Mouse (Mus musculus): ENCODE results near the gene Gxylt1. TPM values are rescaled to one million over a fixed set of nuclear protein-coding genes. Genes with fewer than 3 reads are reported as not detected.
"Not testable (repeated sequence)": the region's sequence is repeated elsewhere in the genome, so short reads cannot be mapped to it uniquely, and the experiment has no call there.

Gxylt1 gene
- 10.3 and 11.5 TPM in 2 replicates for polyA plus RNA-seq (2015; fragmentation: Nextera tagmentation; extraction: Ambion mirVana)

DNA sequence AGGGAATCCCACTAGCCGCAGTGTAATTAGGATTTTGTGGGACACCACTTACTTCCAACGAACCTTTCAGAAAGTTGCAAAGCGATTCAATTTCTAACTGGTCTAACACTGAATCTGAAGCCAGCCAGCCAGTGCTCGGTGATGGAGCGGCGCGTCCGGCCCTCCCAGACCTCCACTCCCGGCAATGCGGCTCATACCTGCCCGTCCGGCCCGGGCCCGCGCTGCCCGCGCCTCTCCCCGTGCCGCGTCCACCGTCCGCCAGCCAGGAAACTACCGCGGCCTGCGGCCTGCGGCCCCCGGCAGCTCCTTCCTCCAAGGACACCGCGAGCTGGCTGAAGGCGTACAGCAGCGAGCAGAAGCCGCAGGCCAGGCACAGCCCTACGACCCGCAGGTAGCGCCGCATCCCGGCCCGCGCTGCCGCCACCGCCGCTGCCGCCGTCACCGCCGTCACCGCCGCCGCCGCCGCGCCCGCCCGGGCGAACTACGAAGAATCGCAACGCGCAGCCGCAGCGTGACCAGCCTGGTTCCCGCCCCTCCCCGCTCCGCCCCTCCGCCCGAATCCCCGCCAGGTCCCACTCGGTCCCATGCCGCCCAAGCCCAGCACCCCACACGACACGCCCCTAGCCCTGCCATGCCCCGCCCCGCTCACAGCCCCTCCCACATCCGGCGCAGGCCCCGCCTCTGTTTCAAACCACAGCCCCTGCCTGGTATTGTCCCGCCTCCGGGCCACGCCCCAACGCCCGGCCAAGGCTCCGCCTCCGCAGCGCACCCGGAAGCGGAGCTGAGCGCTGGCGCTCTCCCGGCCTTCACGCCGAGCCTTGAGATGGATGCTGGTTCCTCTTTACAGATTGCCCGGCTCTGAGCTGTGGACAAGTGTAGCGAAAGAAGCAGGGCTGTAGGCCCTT, at the start of gene Gxylt1:
Gxylt1 (minus strand) TSS at position 501 of the 905 bp plus-strand sequence.
- peak; percentile 99 for ATAC-seq (ENCODE audit: insufficient read depth, low FRiP score)
- peak within 1 kb of the TSS; percentile 87 for H3K9ac ChIP-seq (ENCODE audit: low read length)
- H3K4me1 ChIP-seq (ENCODE audit: control insufficient read depth, insufficient read depth, low read length) = peaks cover 27% of the 10 kb centered on the region
- under 1% methylated on average over 92 of the region's 93 CpGs for WGBS
- H3K27me3 ChIP-seq (ENCODE audit: control insufficient read depth, insufficient read depth, low read length) = no peaks in the 10 kb centered on the region
- H3K27ac ChIP-seq (ENCODE audit: low read length) = peak within 1 kb of the TSS; percentile 89
- no peaks in the 10 kb centered on the region for H3K36me3 ChIP-seq (ENCODE audit: control insufficient read depth, insufficient read depth, low read length)
- H3K4me3 ChIP-seq (replicated peaks; ENCODE audit: low read length) = peak within 1 kb of the TSS; percentile 76
- peak within 1 kb of the TSS; percentile 88 for H3K4me2 ChIP-seq (ENCODE audit: low read depth, low read length)
- H3K9me3 ChIP-seq (replicated peaks; ENCODE audit: control insufficient read depth, low read length) = no peaks in the 10 kb centered on the region

DNA sequence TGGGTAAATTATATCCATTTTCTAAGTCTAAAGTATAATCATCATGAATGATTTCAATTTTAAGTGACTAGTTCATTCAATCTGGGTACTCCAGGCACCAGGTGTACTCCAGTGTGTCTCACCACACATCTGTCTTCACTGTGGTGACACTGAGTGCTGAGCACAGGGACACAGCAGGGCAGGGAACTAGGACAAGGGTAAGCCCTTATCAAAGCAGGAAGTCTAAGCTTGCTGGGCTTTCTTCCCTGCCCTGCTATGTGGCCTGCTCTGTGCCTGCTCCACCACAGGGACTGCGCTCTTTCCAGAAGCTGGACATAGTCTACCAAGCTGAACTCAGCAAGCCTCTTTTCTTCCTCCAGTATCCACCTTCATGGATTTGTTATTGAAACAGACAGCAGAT, 43.8 kb upstream of the Gxylt1 start:
- Histone ChIP-seq H3K9me3 (replicated peaks; ENCODE audit: control insufficient read depth, low read length) (no peaks in the 10 kb centered on the region), H3K4me3 (replicated peaks; ENCODE audit: low read length) (no peak overlapping the region), H3K27me3 (ENCODE audit: control insufficient read depth, insufficient read depth, low read length) (no peaks in the 10 kb centered on the region), H3K4me1 (ENCODE audit: control insufficient read depth, insufficient read depth, low read length) (peaks cover 2% of the 10 kb centered on the region), H3K36me3 (ENCODE audit: control insufficient read depth, insufficient read depth, low read length) (no peaks in the 10 kb centered on the region), H3K27ac (ENCODE audit: low read length) (0 out of 2 replicates have a peak overlapping the region, but pooled peaks have one; percentile 26), H3K9ac (ENCODE audit: low read length) (no peak overlapping the region), H3K4me2 (ENCODE audit: low read depth, low read length) (no peak overlapping the region)
- WGBS = 86% methylated on average over 1 of the region's 1 CpGs
- peak; percentile 86; the same call in 1 of the 2 replicates for ATAC-seq (ENCODE audit: insufficient read depth, low FRiP score)

DNA sequence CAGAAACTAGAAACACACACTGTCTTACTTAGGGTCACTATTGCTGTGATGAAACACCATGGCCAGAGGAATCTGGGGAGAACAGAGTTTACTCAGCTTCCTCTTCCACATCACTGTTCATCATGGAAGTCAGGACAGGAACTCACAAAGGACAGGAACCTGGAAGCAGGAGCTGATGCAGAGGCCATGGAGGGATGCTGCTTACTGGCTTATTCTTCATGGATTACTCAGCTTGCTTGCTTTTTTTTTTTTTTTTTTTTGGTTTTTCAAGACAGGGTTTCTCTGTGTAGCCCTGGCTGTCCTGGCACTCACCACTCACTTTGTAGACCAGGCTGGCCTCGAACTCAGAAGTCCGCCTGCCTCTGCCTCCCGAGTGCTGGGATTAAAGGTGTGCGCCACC, 35.3 kb upstream of the Gxylt1 start:
- ATAC-seq (ENCODE audit: insufficient read depth, low FRiP score); H3K27me3 ChIP-seq (ENCODE audit: control insufficient read depth, insufficient read depth, low read length); H3K4me2 ChIP-seq (ENCODE audit: low read depth, low read length); H3K36me3 ChIP-seq (ENCODE audit: control insufficient read depth, insufficient read depth, low read length); H3K9ac ChIP-seq (ENCODE audit: low read length); H3K4me1 ChIP-seq (ENCODE audit: control insufficient read depth, insufficient read depth, low read length); H3K9me3 ChIP-seq (replicated peaks; ENCODE audit: control insufficient read depth, low read length); H3K27ac ChIP-seq (ENCODE audit: low read length); H3K4me3 ChIP-seq (replicated peaks; ENCODE audit: low read length): not testable (repeated sequence)
- 97% methylated on average over 4 of the region's 4 CpGs for WGBS

DNA sequence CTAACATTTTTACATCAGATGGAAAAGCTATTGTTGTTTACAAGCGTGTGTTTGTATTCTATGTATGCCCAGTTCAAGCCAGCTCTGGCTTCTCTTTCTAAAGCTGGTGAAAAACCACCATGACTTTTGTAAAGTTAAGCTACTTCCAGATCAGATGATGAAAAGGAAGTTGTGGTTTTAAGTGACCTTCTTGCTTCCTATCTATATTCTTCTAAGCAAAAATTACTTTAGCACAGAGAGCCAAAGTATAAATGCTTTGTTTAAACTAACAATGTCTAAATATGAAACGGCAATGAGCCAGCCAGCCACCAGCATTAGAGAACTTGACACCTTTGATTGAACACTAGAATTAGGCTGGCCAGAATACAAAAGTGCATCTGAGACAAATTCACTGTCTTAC, 23.2 kb upstream of the Gxylt1 start:
- Histone ChIP-seq H3K36me3 (ENCODE audit: control insufficient read depth, insufficient read depth, low read length) (no peaks in the 10 kb centered on the region), H3K4me3 (replicated peaks; ENCODE audit: low read length) (no peak overlapping the region), H3K4me2 (ENCODE audit: low read depth, low read length) (no peak overlapping the region), H3K27ac (ENCODE audit: low read length) (no peak overlapping the region), H3K27me3 (ENCODE audit: control insufficient read depth, insufficient read depth, low read length) (no peaks in the 10 kb centered on the region), H3K9me3 (replicated peaks; ENCODE audit: control insufficient read depth, low read length) (no peaks in the 10 kb centered on the region), H3K9ac (ENCODE audit: low read length) (no peak overlapping the region), H3K4me1 (ENCODE audit: control insufficient read depth, insufficient read depth, low read length) (peaks cover 3% of the 10 kb centered on the region)
- no peak for ATAC-seq (ENCODE audit: insufficient read depth, low FRiP score)
- WGBS = 52% methylated on average over 2 of the region's 2 CpGs

DNA sequence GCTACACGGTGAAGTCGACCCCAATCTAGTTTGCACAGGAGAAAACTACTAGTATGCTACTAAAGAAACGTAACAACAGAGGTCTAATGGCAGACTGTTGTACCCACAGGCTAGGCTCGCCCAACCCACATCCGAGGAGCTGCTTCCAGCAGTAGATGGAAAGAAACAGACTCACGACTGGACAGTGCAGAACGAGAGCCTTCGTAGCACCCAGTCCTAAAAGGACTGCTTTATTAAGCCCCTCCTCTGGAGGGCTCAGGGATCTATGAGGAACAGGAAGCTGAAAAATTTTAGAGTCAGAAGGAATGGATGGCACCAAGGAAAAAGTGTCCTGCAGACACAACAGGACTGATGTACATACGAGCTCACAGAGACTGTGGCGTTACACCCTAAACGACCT, 19.5 kb upstream of the Gxylt1 start:
- no peak overlapping the region for H3K4me3 ChIP-seq (replicated peaks; ENCODE audit: low read length)
- H3K36me3 ChIP-seq (ENCODE audit: control insufficient read depth, insufficient read depth, low read length) = no peaks in the 10 kb centered on the region
- no peaks in the 10 kb centered on the region for H3K9me3 ChIP-seq (replicated peaks; ENCODE audit: control insufficient read depth, low read length)
- no peaks in the 10 kb centered on the region for H3K27me3 ChIP-seq (ENCODE audit: control insufficient read depth, insufficient read depth, low read length)
- no peak overlapping the region for H3K9ac ChIP-seq (ENCODE audit: low read length)
- no peak overlapping the region for H3K4me2 ChIP-seq (ENCODE audit: low read depth, low read length)
- 55% methylated on average over 11 of the region's 11 CpGs for WGBS
- ATAC-seq (ENCODE audit: insufficient read depth, low FRiP score) = no peak
- no peak overlapping the region for H3K27ac ChIP-seq (ENCODE audit: low read length)
- H3K4me1 ChIP-seq (ENCODE audit: control insufficient read depth, insufficient read depth, low read length) = peaks cover 3% of the 10 kb centered on the region

DNA sequence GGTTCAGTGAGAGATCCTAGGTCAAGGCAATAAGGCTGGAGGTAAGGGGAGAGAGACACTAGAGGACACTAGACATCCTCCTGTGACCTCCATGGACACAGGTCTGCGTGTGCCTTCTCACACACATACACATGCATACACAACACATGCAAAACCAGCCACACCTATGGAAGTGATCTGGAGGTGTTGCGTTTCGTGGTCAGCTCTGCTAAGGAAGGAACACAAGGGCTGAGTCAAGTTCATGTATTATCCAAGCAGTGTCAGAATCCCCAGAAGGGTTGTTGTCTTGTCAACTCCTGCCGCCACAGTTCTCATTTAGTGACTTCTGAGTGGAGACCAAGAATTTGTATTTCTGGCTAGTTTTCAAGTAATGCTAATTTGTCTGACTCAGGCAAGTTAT, 13.3 kb upstream of the Gxylt1 start:
- Histone ChIP-seq H3K27me3 (ENCODE audit: control insufficient read depth, insufficient read depth, low read length) (no peaks in the 10 kb centered on the region), H3K9ac (ENCODE audit: low read length) (no peak overlapping the region), H3K4me3 (replicated peaks; ENCODE audit: low read length) (no peak overlapping the region), H3K4me2 (ENCODE audit: low read depth, low read length) (no peak overlapping the region), H3K4me1 (ENCODE audit: control insufficient read depth, insufficient read depth, low read length) (no peaks in the 10 kb centered on the region), H3K27ac (ENCODE audit: low read length) (no peak overlapping the region), H3K9me3 (replicated peaks; ENCODE audit: control insufficient read depth, low read length) (no peaks in the 10 kb centered on the region), H3K36me3 (ENCODE audit: control insufficient read depth, insufficient read depth, low read length) (peaks cover 2% of the 10 kb centered on the region; the same call in 1 of the 2 replicates)
- WGBS = 93% methylated on average over 4 of the region's 4 CpGs
- no peak for ATAC-seq (ENCODE audit: insufficient read depth, low FRiP score)

DNA sequence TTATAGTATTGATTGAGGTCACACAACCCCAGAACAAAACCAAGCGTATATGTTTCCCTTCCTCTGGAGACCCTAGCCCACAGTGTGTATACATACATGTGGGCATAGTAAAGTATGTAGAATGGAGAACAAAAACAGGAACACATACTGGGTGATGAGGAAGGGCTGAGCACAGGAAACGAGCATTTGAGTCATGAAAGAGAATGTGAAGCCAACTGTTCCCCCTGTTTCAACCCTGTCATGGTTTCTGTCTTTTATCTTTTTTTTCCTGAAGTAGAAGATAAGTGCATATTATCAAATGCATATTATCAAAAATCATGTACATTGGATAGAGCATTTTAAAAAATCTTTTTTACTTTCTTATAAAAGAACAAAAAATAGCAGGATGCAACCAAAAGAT, 12.6 kb upstream of the Gxylt1 start:
- H3K36me3 ChIP-seq (ENCODE audit: control insufficient read depth, insufficient read depth, low read length) = peaks cover 4% of the 10 kb centered on the region; the same call in 1 of the 2 replicates
- H3K27me3 ChIP-seq (ENCODE audit: control insufficient read depth, insufficient read depth, low read length) = no peaks in the 10 kb centered on the region
- H3K4me3 ChIP-seq (replicated peaks; ENCODE audit: low read length) = no peak overlapping the region
- no peak overlapping the region for H3K27ac ChIP-seq (ENCODE audit: low read length)
- H3K4me1 ChIP-seq (ENCODE audit: control insufficient read depth, insufficient read depth, low read length) = no peaks in the 10 kb centered on the region
- H3K9me3 ChIP-seq (replicated peaks; ENCODE audit: control insufficient read depth, low read length) = no peaks in the 10 kb centered on the region
- H3K4me2 ChIP-seq (ENCODE audit: low read depth, low read length) = no peak overlapping the region
- no peak for ATAC-seq (ENCODE audit: insufficient read depth, low FRiP score)
- no peak overlapping the region for H3K9ac ChIP-seq (ENCODE audit: low read length)
- 67% methylated on average over 2 of the region's 2 CpGs for WGBS

DNA sequence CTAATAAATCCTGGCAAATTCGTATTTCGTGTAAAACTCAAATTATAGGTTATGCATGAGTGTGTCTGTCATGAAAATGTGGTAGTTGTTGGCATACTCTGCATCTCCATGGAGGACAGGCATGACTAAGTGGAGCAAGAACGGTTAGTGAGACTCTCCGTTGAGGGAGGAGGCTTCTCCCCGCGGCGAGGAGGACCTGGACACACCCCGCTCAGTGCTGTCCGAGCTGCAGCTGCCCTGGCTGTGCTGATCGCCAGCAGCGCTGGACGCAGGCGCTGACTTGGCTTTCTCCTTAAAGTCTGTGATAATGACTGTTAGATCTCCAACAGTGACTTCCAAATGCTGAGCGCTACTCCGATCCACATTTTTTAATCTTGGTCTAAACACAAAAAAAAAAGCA, 10.3 kb upstream of the Gxylt1 start:
- H3K4me2 ChIP-seq (ENCODE audit: low read depth, low read length) = no peak overlapping the region
- H3K4me3 ChIP-seq (replicated peaks; ENCODE audit: low read length) = no peak overlapping the region
- H3K9ac ChIP-seq (ENCODE audit: low read length) = no peak overlapping the region
- no peaks in the 10 kb centered on the region for H3K4me1 ChIP-seq (ENCODE audit: control insufficient read depth, insufficient read depth, low read length)
- H3K9me3 ChIP-seq (replicated peaks; ENCODE audit: control insufficient read depth, low read length) = no peaks in the 10 kb centered on the region
- no peak for ATAC-seq (ENCODE audit: insufficient read depth, low FRiP score)
- H3K36me3 ChIP-seq (ENCODE audit: control insufficient read depth, insufficient read depth, low read length) = peaks cover 4% of the 10 kb centered on the region; the same call in 1 of the 2 replicates
- 85% methylated on average over 15 of the region's 15 CpGs for WGBS
- no peak overlapping the region for H3K27ac ChIP-seq (ENCODE audit: low read length)
- H3K27me3 ChIP-seq (ENCODE audit: control insufficient read depth, insufficient read depth, low read length) = no peaks in the 10 kb centered on the region

DNA sequence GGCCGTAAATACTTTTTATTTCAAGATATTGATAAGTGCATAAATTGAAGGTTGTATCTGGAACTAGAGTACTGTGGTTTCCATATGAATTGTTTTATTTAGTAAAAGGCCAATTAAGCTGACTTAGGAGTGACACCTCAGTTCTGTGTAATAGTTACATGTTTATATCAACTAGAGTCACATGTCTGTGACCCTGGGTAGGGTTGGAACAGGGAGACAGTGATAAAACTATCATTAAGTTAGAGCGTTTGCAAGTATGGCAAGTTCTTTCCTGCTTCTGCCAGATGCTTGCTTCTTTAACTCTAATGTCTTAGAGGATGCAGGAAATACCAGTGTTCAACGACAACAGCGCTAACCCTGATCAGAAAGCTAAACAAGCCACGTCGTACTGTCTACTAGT, 9.3 kb upstream of the Gxylt1 start:
- Histone ChIP-seq H3K9me3 (replicated peaks; ENCODE audit: control insufficient read depth, low read length) (no peaks in the 10 kb centered on the region), H3K9ac (ENCODE audit: low read length) (no peak overlapping the region), H3K27ac (ENCODE audit: low read length) (no peak overlapping the region), H3K4me3 (replicated peaks; ENCODE audit: low read length) (no peak overlapping the region), H3K4me1 (ENCODE audit: control insufficient read depth, insufficient read depth, low read length) (no peaks in the 10 kb centered on the region), H3K27me3 (ENCODE audit: control insufficient read depth, insufficient read depth, low read length) (no peaks in the 10 kb centered on the region), H3K4me2 (ENCODE audit: low read depth, low read length) (no peak overlapping the region), H3K36me3 (ENCODE audit: control insufficient read depth, insufficient read depth, low read length) (peaks cover 4% of the 10 kb centered on the region; the same call in 1 of the 2 replicates)
- WGBS = 77% methylated on average over 6 of the region's 6 CpGs
- no peak for ATAC-seq (ENCODE audit: insufficient read depth, low FRiP score)
